Mouse (Mus musculus) fat pad, adult 2 months (tissue): Measurements from ENCODE around the gene Dlx2.
A peak's percentile ranks its signal among the peaks of the same experiment; 100 is the strongest.

Experiments used
- DNase-seq: peaks from one replicate; pipeline ENCODE4 v3.0.0-alpha.2; 2011; ENCODE audit warnings: low read depth, low spot score; ENCODE audit errors: extremely low read depth

Dlx2 gene

DNA sequence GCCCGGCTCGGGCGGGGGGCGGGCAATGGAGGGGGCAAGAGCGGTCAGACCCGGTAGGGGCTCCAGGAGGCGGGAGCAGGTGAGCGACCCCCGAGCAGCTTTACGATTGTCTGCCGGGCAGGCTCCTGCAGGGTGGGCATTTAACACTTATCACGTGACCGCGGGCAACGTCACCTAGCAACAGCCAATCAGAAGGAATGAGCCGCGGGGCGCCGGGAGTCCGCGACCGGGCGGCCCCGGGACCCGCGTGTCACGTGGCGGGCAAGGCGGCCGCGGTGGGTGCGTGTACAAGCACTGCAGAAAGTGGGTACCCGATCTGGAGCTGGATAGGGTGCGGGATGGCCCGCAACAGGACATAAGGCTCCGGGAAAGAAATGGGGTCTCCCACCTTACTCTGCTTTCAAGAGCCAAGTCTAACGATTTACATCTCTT lies at the start of gene Dlx2:
Dlx2 (minus strand) TSS at position 115 of the 432 bp plus-strand sequence.
- DNase-seq = no peak

DNA sequence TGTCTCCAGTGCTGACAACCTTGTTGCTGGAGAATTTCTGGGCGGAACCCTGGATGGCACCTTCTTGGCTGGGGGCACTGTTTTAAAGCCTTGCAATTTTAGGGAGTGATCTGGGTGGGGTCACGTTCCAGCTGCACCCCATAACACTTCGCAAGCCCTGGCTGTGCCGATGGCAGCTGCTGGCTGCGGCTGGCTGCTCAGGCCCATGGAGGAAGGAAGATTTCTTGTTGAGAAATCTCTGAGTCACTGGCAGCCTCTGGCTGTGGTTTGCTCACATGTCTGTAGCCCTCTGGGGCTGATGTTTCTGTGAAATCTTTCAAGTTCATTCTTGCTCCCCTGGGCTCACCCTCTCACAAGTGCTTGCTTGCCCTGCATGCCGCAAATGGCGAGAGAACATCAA lies 47.9 kb upstream of the Dlx2 start:
- DNase-seq = peak; percentile 90

DNA sequence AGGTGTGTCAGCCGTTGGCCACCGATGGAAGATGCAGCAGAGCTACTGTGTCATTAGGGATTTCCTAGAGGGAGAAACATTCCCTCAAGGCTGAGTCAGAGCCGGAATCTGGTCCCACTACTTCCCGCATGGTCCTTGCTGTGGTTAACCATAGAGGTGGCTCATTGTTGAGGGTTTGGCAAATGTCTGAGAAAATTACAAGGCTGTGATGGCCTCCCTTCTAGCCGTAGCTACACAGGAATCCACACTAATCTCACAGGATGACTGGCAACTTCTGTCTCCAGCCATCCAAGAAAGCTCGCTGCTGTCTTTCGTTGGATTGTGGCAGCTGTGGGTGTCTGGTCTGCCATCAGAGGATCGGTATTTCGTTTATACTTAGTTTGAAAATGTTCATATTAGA lies 42.6 kb upstream of the Dlx2 start:
- DNase-seq = no peak

GRCm38 (mm10) chr2:71581488-71581887 lies 34.9 kb upstream of the Dlx2 start:
- DNase-seq = no peak

GRCm38 (mm10) chr2:71580632-71581466 lies 34.3 kb upstream of the Dlx2 start:
- no peak for DNase-seq

DNA sequence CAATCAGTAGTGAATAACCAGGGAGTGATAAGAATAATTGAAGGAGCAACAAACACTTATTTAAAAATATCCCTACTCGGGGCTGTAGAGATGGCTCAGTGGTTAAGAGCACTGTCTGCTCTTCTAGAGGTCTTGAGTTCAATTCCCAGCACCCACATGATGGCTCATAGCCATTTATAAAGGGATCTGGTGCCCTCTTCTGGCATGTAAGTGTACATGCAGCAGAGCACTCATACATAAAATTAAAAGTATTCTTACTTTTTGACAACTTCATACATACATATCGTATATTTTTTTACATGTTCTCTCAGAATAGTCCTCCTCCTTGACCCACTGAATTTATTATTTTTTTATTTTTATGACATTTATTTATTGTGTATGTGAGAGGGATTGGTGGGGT lies 30.5 kb upstream of the Dlx2 start:
- no peak for DNase-seq

- no peak for DNase-seq
Observed at GRCm38 (mm10) chr2:71573736-71574135, 27.2 kb upstream of the Dlx2 start.

DNA sequence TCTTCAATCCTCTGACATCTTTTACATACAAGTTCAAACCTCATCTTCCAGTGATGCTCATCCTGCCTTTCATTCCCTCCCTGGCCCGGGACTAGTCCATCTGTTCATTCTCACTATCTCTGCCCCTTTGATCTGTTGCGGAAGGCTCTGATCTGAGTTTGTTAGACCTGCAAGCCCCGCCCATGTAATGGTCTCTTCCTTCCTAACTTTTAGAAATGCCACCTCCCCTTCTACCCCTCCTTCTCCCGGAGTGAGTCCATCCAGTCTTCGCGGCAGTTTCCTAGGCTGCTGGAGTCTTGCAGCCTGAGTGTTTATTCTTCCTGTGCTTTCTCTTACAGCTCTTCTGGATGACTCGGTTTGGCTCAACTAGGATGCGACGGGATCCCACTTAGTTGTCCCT lies 19.9 kb upstream of the Dlx2 start:
- no peak for DNase-seq

DNA sequence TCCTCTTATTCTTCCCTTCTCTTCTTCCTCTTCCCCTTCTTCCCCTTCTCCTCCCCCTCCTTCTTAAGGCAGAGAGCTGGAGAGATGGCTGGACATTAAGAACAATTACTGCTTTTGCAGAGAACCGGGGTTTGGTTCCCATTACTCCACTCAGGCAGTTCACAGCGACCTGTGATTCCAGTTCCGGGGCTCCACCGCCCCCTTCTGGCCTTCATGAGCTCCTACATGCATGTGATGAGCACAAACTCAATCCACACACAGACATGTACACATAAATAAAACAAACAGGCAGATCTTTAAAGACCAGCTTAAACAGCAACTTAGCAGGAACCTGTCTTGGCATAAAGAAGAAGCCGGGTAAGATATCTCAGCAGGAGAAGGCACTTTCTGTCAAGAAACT lies 9.5 kb upstream of the Dlx2 start:
- no peak for DNase-seq

GRCm38 (mm10) chr2:71551704-71552103 lies 5.2 kb upstream of the Dlx2 start:
- DNase-seq = no peak

GRCm38 (mm10) chr2:71550330-71550729 lies 3.8 kb upstream of the Dlx2 start:
- DNase-seq = no peak

DNA sequence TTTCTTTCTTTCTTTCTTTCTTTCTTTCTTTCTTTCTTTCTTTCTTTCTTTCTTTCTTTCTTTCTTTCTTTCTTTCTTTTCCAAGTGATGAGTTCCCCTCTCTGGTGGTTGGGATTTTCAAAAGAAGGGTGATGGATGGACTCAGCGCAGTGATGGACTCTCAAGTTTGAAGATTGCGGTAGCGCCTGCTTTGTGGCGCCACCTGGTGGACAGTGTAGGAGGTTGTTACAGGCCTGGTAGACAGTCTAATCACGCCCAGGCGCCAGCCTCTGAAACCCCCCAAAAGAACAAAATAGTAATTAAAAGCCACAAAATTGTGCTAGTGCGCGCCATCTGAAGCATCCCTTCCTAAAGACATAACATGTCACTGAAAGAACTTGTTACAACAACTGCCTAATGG lies 1.3 kb upstream of the Dlx2 start:
- no peak for DNase-seq

GRCm38 (mm10) chr2:71545882-71546639 lies 493 bp downstream of the Dlx2 start:
- DNase-seq = no peak

- DNase-seq = no peak
Observed at GRCm38 (mm10) chr2:71545401-71545881, 1.1 kb downstream of the Dlx2 start.

GRCm38 (mm10) chr2:71544391-71545285 lies 1.9 kb downstream of the Dlx2 start:
- no peak for DNase-seq

- no peak for DNase-seq
Observed at GRCm38 (mm10) chr2:71543948-71544347, 2.6 kb downstream of the Dlx2 start.

GRCm38 (mm10) chr2:71543531-71543930 lies 3.0 kb downstream of the Dlx2 start:
- DNase-seq = no peak

- no peak for DNase-seq
Observed at GRCm38 (mm10) chr2:71542816-71543301, 3.7 kb downstream of the Dlx2 start.

DNA sequence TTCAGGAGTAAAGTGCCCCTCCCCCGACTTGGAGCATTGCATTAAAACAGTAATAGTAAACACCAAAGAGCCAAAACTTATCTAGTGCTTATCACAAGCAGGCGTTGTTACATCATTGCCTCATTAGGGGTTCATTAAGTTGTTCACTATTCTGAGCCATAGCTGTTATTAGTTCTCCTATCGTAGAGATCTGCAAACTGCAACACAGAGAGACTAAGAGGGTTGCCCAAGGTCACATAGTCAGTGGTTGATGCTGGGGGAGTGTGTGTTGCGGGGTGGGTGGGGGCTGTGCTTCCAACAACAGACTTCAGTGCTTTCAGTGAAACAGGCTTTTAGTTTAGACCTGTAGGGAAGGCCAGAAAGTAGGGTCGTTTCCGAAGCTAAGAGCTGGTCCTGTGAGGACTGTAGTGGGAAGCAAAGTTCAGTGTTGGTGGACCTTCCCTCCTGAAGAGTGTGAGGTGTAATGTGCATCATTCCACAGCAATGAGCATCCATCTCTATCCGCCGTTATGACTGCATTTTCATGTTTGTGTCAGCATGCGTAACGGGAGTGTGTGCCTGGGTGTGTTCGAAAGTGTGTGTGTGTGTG lies 4.2 kb downstream of the Dlx2 start:
- no peak for DNase-seq

DNA sequence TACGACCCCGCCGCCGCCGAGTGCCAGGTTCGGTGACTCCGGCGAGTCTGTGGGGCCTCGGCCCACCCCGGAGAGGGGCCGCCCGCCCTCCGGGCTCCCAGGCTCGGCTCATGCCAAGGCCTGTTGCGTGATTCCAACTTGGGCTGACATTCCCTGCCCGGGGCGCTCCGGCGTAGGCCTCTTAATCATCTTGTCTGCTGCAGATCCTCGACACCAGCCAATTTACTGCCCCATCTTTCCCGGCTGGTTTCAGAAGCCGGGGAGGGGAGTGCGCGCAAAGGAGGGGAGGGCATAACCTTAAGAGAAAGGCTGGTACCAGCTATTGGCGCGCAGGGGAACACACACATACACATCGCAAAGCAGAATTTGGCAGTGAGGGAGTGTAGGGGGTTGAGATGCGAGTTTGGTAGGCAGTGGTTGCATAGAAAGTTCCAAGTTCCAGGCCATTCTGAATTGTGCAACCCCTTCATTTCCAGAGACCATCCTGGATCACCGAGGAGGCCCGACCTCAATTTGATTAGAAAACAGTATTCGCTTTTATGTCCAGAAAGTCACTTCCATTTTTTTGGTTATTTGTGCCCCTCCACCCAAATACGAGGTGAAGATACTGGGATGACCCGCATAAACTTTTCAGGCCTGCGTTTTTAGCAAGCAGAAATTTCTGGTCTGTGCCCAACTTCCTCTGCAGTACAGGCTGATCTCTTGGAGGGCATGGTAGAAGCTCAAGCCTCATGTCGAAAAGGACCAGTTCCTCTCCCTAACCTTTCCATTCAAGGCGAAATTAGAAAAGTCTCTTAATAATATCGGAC lies 4.9 kb downstream of the Dlx2 start:
- no peak for DNase-seq
